In genomic region chr5:120483399-120483798, GRCm38 (mm10) we compare ENCODE assay signal across 20 mouse cellular contexts. TPM values are rescaled to one million over a fixed set of nuclear protein-coding genes. Genes with fewer than 3 reads are reported as not detected.
"Had no signal": no experiment of that assay in that cellular context is flagged by ENCODE, and none has a peak within 500 bp of the region (broad histone marks: within the 10 kb centered on the region; RNA-seq: fewer than 3 reads in every experiment).

No protein-coding gene starts in this region.

- DNase-seq: kidney, adult 18-20 months; kidney, postnatal 10 days; kidney, postnatal 4 days; left cerebral cortex, postnatal 4 days; liver, embryonic 13.5 days; lung, adult 18-20 months; lung, postnatal 10 days; midbrain, embryonic 14.5 days; thymus, postnatal 14 days had no signal

- H3K9ac ChIP-seq: intestine, embryonic 15.5 days; limb, embryonic 15.5 days; liver, embryonic 13.5 days; neural tube, embryonic 12.5 days; stomach, embryonic 15.5 days had no signal

- H3K4me2 ChIP-seq: intestine, embryonic 15.5 days; limb, embryonic 15.5 days; liver, embryonic 13.5 days; neural tube, embryonic 12.5 days; stomach, embryonic 15.5 days had no signal

- H3K27me3 ChIP-seq: intestine, embryonic 15.5 days; neural tube, embryonic 12.5 days; stomach, embryonic 15.5 days had no signal

- H3K27ac ChIP-seq: intestine, embryonic 15.5 days; limb, embryonic 15.5 days; liver, embryonic 13.5 days; neural tube, embryonic 12.5 days; stomach, embryonic 15.5 days had no signal

- H3K4me1 ChIP-seq: intestine, embryonic 15.5 days; limb, embryonic 15.5 days; liver, embryonic 13.5 days; neural tube, embryonic 12.5 days; stomach, embryonic 15.5 days had no signal

- H3K9me3 ChIP-seq: intestine, embryonic 15.5 days; limb, embryonic 15.5 days; liver, embryonic 13.5 days; neural tube, embryonic 12.5 days; stomach, embryonic 15.5 days had no signal

- ATAC-seq: intestine, embryonic 15.5 days had no signal

- H3K4me3 ChIP-seq: intestine, embryonic 15.5 days; limb, embryonic 15.5 days; liver, embryonic 13.5 days; neural tube, embryonic 12.5 days; stomach, embryonic 15.5 days had no signal

RNA-seq across cellular contexts. Expression of gene Sds, which starts 7.1 kb away (rescaled TPM):
- total RNA-seq: layer of hippocampus, postnatal 14 days; left cerebral cortex, adult 18-20 months; left cerebral cortex, postnatal 10 days; left cerebral cortex, postnatal 4 days; megakaryocyte-erythroid progenitor cell, adult 5-6 weeks; neutrophil, adult 5-6 weeks had no signal
- polyA plus RNA-seq: intestine, embryonic 15.5 days; kidney, embryonic 14.5 days; liver, embryonic 13.5 days; neural tube, embryonic 12.5 days; spleen, adult 2 months had no signal

RNA-seq across cellular contexts. Expression of gene Sdsl, which starts 10.8 kb away (rescaled TPM):
- total RNA-seq: neutrophil, adult 5-6 weeks had no signal

RNA-seq across cellular contexts. Expression of gene Lhx5, which starts 51.9 kb away (rescaled TPM):
- total RNA-seq: left cerebral cortex, adult 18-20 months; megakaryocyte-erythroid progenitor cell, adult 5-6 weeks; neutrophil, adult 5-6 weeks had no signal
- polyA plus RNA-seq: intestine, embryonic 15.5 days; kidney, embryonic 14.5 days; limb, embryonic 15.5 days; liver, embryonic 13.5 days; spleen, adult 2 months had no signal
